Mouse (Mus musculus): Measurements from ENCODE around the gene Atp6v1e1.

DNA sequence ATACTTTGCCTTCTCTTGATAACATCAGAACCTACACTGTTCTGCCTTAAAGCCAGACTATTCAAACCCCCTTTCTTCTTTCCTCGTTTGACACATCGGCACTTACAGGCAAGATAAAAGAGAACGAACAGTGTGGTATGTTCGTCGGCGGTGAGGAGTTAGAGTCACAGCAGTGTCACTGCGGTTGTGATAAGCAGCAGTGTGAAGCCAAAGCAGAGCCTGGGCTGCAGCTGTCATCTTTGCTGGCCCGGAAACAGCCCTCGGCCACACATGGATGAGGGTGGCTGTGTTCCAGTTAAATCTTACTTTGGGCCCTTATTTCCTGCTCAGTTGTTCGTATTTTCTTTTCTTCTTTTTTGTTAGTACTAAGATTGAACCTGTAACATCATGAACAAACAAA is 31.8 kb upstream of the Atp6v1e1 start:
- TF ChIP-seq POLR2A (IDR thresholded peaks at IDR 0.05; ENCODE audit: low read depth, low read length) (no peak), IRF4 (IDR thresholded peaks at IDR 0.05; ENCODE audit: low read depth, low read length) (no peak), EP300 (IDR thresholded peaks at IDR 0.05; ENCODE audit: low read length) (no peak), MAX (IDR thresholded peaks at IDR 0.05; ENCODE audit: low read length) (no peak), CTCF (conservative IDR thresholded peaks at IDR 0.05 in 1 of 2, IDR thresholded peaks at IDR 0.05 in 1 of 2; ENCODE audit: low read depth in 2 of 2, low read length in 2 of 2) (no peak), ZC3H11A (IDR thresholded peaks at IDR 0.05; ENCODE audit: low read depth, low read length) (no peak)

Data from CH12.LX (cell line).